Mouse (Mus musculus): ENCODE data around the gene Irf3. TPM values are rescaled to one million over a fixed set of nuclear protein-coding genes. Genes with fewer than 3 reads are reported as not detected.

The Irf3 gene
- total RNA-seq, 2 experiments from 2014 or later = 50.7 to 62.0 TPM

Other genes starting within 250 kb of the Irf3 start
Only the 30 nearest of the 37 such genes appear.
- 11.7 and 23.4 TPM in 2 replicates for gene Nup62, start 181.6 kb upstream of the Irf3 start, total RNA-seq (2015; ENCODE audit: low replicate concordance)
- 37.4 and 39.4 TPM in 2 replicates for gene Nup62, start 181.6 kb upstream of the Irf3 start, total RNA-seq (2017; ENCODE audit: low replicate concordance)
- 0.72 and 2.1 TPM in 2 replicates for gene Il4i1, start 181.3 kb upstream of the Irf3 start, total RNA-seq (2015; ENCODE audit: low replicate concordance)
- gene Il4i1, start 181.3 kb upstream of the Irf3 start, total RNA-seq (2017; ENCODE audit: low replicate concordance) = 2.6 and 3.1 TPM in 2 replicates
- 3.4 TPM in 1 of 2 replicates, not detected in the other for gene Atf5, start 181.0 kb upstream of the Irf3 start, total RNA-seq (2015; ENCODE audit: low replicate concordance)
- gene Atf5, start 181.0 kb upstream of the Irf3 start, total RNA-seq (2017; ENCODE audit: low replicate concordance) = 2.1 and 2.8 TPM in 2 replicates
- gene Akt1s1, start 148.7 kb upstream of the Irf3 start, total RNA-seq (2015; ENCODE audit: low replicate concordance) = 1.8 and 3.8 TPM in 2 replicates
- gene Akt1s1, start 148.7 kb upstream of the Irf3 start, total RNA-seq (2017; ENCODE audit: low replicate concordance) = 3.7 and 27.8 TPM in 2 replicates
- 6.8 and 58.3 TPM in 2 replicates for gene Tbc1d17, start 148.6 kb upstream of the Irf3 start, total RNA-seq (2015; ENCODE audit: low replicate concordance)
- gene Tbc1d17, start 148.6 kb upstream of the Irf3 start, total RNA-seq (2017; ENCODE audit: low replicate concordance) = 18.0 and 35.8 TPM in 2 replicates
- gene Pnkp, start 140.5 kb upstream of the Irf3 start, total RNA-seq (2015; ENCODE audit: low replicate concordance) = 29.6 and 36.0 TPM in 2 replicates
- 30.9 and 58.2 TPM in 2 replicates for gene Pnkp, start 140.5 kb upstream of the Irf3 start, total RNA-seq (2017; ENCODE audit: low replicate concordance)
- gene Ptov1, start 127.9 kb upstream of the Irf3 start, total RNA-seq (2015; ENCODE audit: low replicate concordance) = 16.9 and 18.4 TPM in 2 replicates
- 1.8 and 4.8 TPM in 2 replicates for gene Ptov1, start 127.9 kb upstream of the Irf3 start, total RNA-seq (2017; ENCODE audit: low replicate concordance)
- gene Med25, start 104.9 kb upstream of the Irf3 start, total RNA-seq (2015; ENCODE audit: low replicate concordance) = 10.1 and 18.0 TPM in 2 replicates
- gene Med25, start 104.9 kb upstream of the Irf3 start, total RNA-seq (2017; ENCODE audit: low replicate concordance) = 8.0 and 11.3 TPM in 2 replicates
- gene Fuz, start 101.6 kb upstream of the Irf3 start, total RNA-seq (2015; ENCODE audit: low replicate concordance) = 2.5 and 6.5 TPM in 2 replicates
- gene Fuz, start 101.6 kb upstream of the Irf3 start, total RNA-seq (2017; ENCODE audit: low replicate concordance) = 4.5 and 6.7 TPM in 2 replicates
- gene Ap2a1, start 68.2 kb upstream of the Irf3 start, total RNA-seq (2015; ENCODE audit: low replicate concordance) = 93.0 and 93.9 TPM in 2 replicates
- gene Ap2a1, start 68.2 kb upstream of the Irf3 start, total RNA-seq (2017; ENCODE audit: low replicate concordance) = 46.2 and 74.2 TPM in 2 replicates
- not detected in 2 replicates for gene Tsks, start 54.4 kb upstream of the Irf3 start, total RNA-seq (2015; ENCODE audit: low replicate concordance)
- gene Tsks, start 54.4 kb upstream of the Irf3 start, total RNA-seq (2017; ENCODE audit: low replicate concordance) = not detected in 2 replicates
- 1.1 TPM in 1 of 2 replicates, not detected in the other for gene Cpt1c, start 22.8 kb upstream of the Irf3 start, total RNA-seq (2015; ENCODE audit: low replicate concordance)
- gene Cpt1c, start 22.8 kb upstream of the Irf3 start, total RNA-seq (2017; ENCODE audit: low replicate concordance) = 1.7 TPM in 1 of 2 replicates, not detected in the other
- gene Prmt1, start 11.1 kb upstream of the Irf3 start, total RNA-seq (2015; ENCODE audit: low replicate concordance) = 17.3 and 28.9 TPM in 2 replicates
- gene Prmt1, start 11.1 kb upstream of the Irf3 start, total RNA-seq (2017; ENCODE audit: low replicate concordance) = 2.3 and 25.4 TPM in 2 replicates
- 6.3 and 10.1 TPM in 2 replicates for gene Bcl2l12, start 1.1 kb downstream of the Irf3 start, total RNA-seq (2015; ENCODE audit: low replicate concordance)
- gene Bcl2l12, start 1.1 kb downstream of the Irf3 start, total RNA-seq (2017; ENCODE audit: low replicate concordance) = 3.6 and 8.7 TPM in 2 replicates
- 20.9 and 30.2 TPM in 2 replicates for gene Scaf1, start 18.7 kb downstream of the Irf3 start, total RNA-seq (2015; ENCODE audit: low replicate concordance)
- 15.8 and 31.6 TPM in 2 replicates for gene Scaf1, start 18.7 kb downstream of the Irf3 start, total RNA-seq (2017; ENCODE audit: low replicate concordance)
- 15.9 and 24.1 TPM in 2 replicates for gene Rras, start 20.3 kb downstream of the Irf3 start, total RNA-seq (2015; ENCODE audit: low replicate concordance)
- 0.90 TPM in 1 of 2 replicates, not detected in the other for gene Rras, start 20.3 kb downstream of the Irf3 start, total RNA-seq (2017; ENCODE audit: low replicate concordance)
- 3.6 and 6.7 TPM in 2 replicates for gene Prr12, start 55.2 kb downstream of the Irf3 start, total RNA-seq (2015; ENCODE audit: low replicate concordance)
- 0.13 and 0.23 TPM in 2 replicates for gene Prr12, start 55.2 kb downstream of the Irf3 start, total RNA-seq (2017; ENCODE audit: low replicate concordance)
- gene Nosip, start 64.8 kb downstream of the Irf3 start, total RNA-seq (2015; ENCODE audit: low replicate concordance) = 24.5 and 30.6 TPM in 2 replicates
- 32.7 and 54.0 TPM in 2 replicates for gene Nosip, start 64.8 kb downstream of the Irf3 start, total RNA-seq (2017; ENCODE audit: low replicate concordance)
- gene Prrg2, start 65.0 kb downstream of the Irf3 start, total RNA-seq (2015; ENCODE audit: low replicate concordance) = 2.9 and 8.8 TPM in 2 replicates
- gene Prrg2, start 65.0 kb downstream of the Irf3 start, total RNA-seq (2017; ENCODE audit: low replicate concordance) = 0.91 and 6.8 TPM in 2 replicates
- gene Rcn3, start 94.6 kb downstream of the Irf3 start, total RNA-seq (2015; ENCODE audit: low replicate concordance) = 1.1 and 8.8 TPM in 2 replicates
- 1.9 and 4.0 TPM in 2 replicates for gene Rcn3, start 94.6 kb downstream of the Irf3 start, total RNA-seq (2017; ENCODE audit: low replicate concordance)
- gene Fcgrt, start 106.2 kb downstream of the Irf3 start, total RNA-seq (2015; ENCODE audit: low replicate concordance) = 10.5 TPM in 2 replicates
- 8.3 and 9.7 TPM in 2 replicates for gene Fcgrt, start 106.2 kb downstream of the Irf3 start, total RNA-seq (2017; ENCODE audit: low replicate concordance)
- gene Rps11, start 126.8 kb downstream of the Irf3 start, total RNA-seq (2015; ENCODE audit: low replicate concordance) = 694 and 736 TPM in 2 replicates
- 189 and 313 TPM in 2 replicates for gene Rps11, start 126.8 kb downstream of the Irf3 start, total RNA-seq (2017; ENCODE audit: low replicate concordance)
- gene Rpl13a, start 131.1 kb downstream of the Irf3 start, total RNA-seq (2015; ENCODE audit: low replicate concordance) = 918 and 1,040 TPM in 2 replicates
- gene Rpl13a, start 131.1 kb downstream of the Irf3 start, total RNA-seq (2017; ENCODE audit: low replicate concordance) = 765 and 800 TPM in 2 replicates
- not detected in 2 replicates for gene Gm45713, start 138.6 kb downstream of the Irf3 start, total RNA-seq (2015; ENCODE audit: low replicate concordance)
- 0.98 and 2.3 TPM in 2 replicates for gene Gm45713, start 138.6 kb downstream of the Irf3 start, total RNA-seq (2017; ENCODE audit: low replicate concordance)
- gene Flt3l, start 138.8 kb downstream of the Irf3 start, total RNA-seq (2015; ENCODE audit: low replicate concordance) = 3.6 and 17.2 TPM in 2 replicates
- gene Flt3l, start 138.8 kb downstream of the Irf3 start, total RNA-seq (2017; ENCODE audit: low replicate concordance) = 0.23 and 4.5 TPM in 2 replicates
- 58.7 and 96.4 TPM in 2 replicates for gene Pih1d1, start 156.7 kb downstream of the Irf3 start, total RNA-seq (2015; ENCODE audit: low replicate concordance)
- gene Pih1d1, start 156.7 kb downstream of the Irf3 start, total RNA-seq (2017; ENCODE audit: low replicate concordance) = 6.8 and 8.7 TPM in 2 replicates
- gene Aldh16a1, start 156.9 kb downstream of the Irf3 start, total RNA-seq (2015; ENCODE audit: low replicate concordance) = 24.5 and 29.3 TPM in 2 replicates
- gene Aldh16a1, start 156.9 kb downstream of the Irf3 start, total RNA-seq (2017; ENCODE audit: low replicate concordance) = 12.4 and 14.1 TPM in 2 replicates
- gene Slc17a7, start 166.3 kb downstream of the Irf3 start, total RNA-seq (2015; ENCODE audit: low replicate concordance) = not detected in 2 replicates
- gene Slc17a7, start 166.3 kb downstream of the Irf3 start, total RNA-seq (2017; ENCODE audit: low replicate concordance) = not detected in 2 replicates
- not detected in 2 replicates for gene Gfy, start 181.9 kb downstream of the Irf3 start, total RNA-seq (2015; ENCODE audit: low replicate concordance)
- gene Gfy, start 181.9 kb downstream of the Irf3 start, total RNA-seq (2017; ENCODE audit: low replicate concordance) = not detected in 2 replicates
- gene Pth2, start 183.3 kb downstream of the Irf3 start, total RNA-seq (2015; ENCODE audit: low replicate concordance) = not detected in 2 replicates
- gene Pth2, start 183.3 kb downstream of the Irf3 start, total RNA-seq (2017; ENCODE audit: low replicate concordance) = not detected in 2 replicates

Measured in erythroid progenitor cell, adult 5-6 weeks (primary cell).